Comparison of ENCODE assay signal across 8 mouse cellular contexts in genomic region chr10:126986541-126986961, GRCm38 (mm10). TPM values are rescaled to one million over a fixed set of nuclear protein-coding genes. Genes with fewer than 3 reads are reported as not detected.
DNase-seq lines count a peak whose midpoint lies in the region; ATAC-seq and TF ChIP-seq lines count a peak whose summit lies in the region.

No protein-coding gene starts in this region.

- H3K9me3 ChIP-seq in MEL (replicated peaks; ENCODE audit: insufficient read depth, low read length) = no peaks in the 10 kb centered on the region
- no peaks in the 10 kb centered on the region for H3K9me3 ChIP-seq in hindbrain, embryonic 12.5 days (replicated peaks)

- no peak overlapping the region for H3K27ac ChIP-seq in MEL (ENCODE audit: control insufficient read depth, low read depth, low read length)
- peak overlapping the region; percentile 64 for H3K27ac ChIP-seq in hindbrain, embryonic 12.5 days
- H3K27ac ChIP-seq in thymus, adult 2 months (ENCODE audit: control insufficient read depth, insufficient read depth, low read length) = no peak overlapping the region

- H3K4me2 ChIP-seq in hindbrain, embryonic 12.5 days (replicated peaks) = peak overlapping the region; percentile 9; the same call in 1 of the 2 replicates

- no peak overlapping the region for H3K9ac ChIP-seq in MEL (ENCODE audit: control insufficient read depth, low read depth, low read length, poor library complexity, severe bottlenecking)
- H3K9ac ChIP-seq in hindbrain, embryonic 12.5 days = no peak overlapping the region; the same call in 1 of the 2 replicates

- DNase-seq in MEL (ENCODE audit: low read depth, low spot score) = peak; percentile 50
- peak; percentile 64 to 65 for DNase-seq in frontal cortex, postnatal 14 days (ENCODE audit: low spot score in 2 of 2)
- DNase-seq in layer of hippocampus, postnatal 25 days (ENCODE audit: extremely low spot score in 1 of 2, low spot score in 1 of 2) = peak; percentile 53 to 60
- DNase-seq in lung, postnatal 10 days = peak; percentile 95
- peak; percentile 85 to 88 for DNase-seq in right cerebral cortex, postnatal 10 days (ENCODE audit: low spot score in 2 of 2)
- no peak for DNase-seq in thymus, adult 2 months

- H3K4me3 ChIP-seq in MEL (ENCODE audit: control insufficient read depth in 1 of 2, insufficient read depth in 1 of 2, low read depth in 2 of 2, low read length in 2 of 2) = no peak overlapping the region
- H3K4me3 ChIP-seq in hindbrain, embryonic 12.5 days = no peak overlapping the region; the same call in 1 of the 2 replicates
- no peak overlapping the region for H3K4me3 ChIP-seq in thymus, adult 2 months (ENCODE audit: control insufficient read depth, insufficient read depth, low read length)

- ATAC-seq in cerebellum, adult (ENCODE audit: insufficient number of reproducible peaks, low FRiP score, low TSS enrichment) = peak; percentile 47
- ATAC-seq in hindbrain, embryonic 12.5 days (ENCODE audit: low FRiP score) = no peak

- no peak for TF ChIP-seq EP300 in MEL (IDR thresholded peaks at IDR 0.05; ENCODE audit: low read depth in 1 of 2, low read length in 2 of 2)

- H3K79me2 ChIP-seq in MEL (ENCODE audit: control insufficient read depth, insufficient read depth, low read length, poor library complexity) = peaks cover 20% of the 10 kb centered on the region

- WGBS in hindbrain, embryonic 12.5 days = 60% methylated on average over 4 of the region's 4 CpGs
- 86% methylated on average over 4 of the region's 4 CpGs for WGBS in thymus, adult 2 months

- H3K4me1 ChIP-seq in MEL (ENCODE audit: control insufficient read depth in 1 of 2, insufficient read depth in 2 of 2, low read length in 2 of 2) = peaks cover 4 to 16% of the 10 kb centered on the region in 2 experiments; a peak in 3 of 4 replicates
- H3K4me1 ChIP-seq in hindbrain, embryonic 12.5 days = peaks cover 72% of the 10 kb centered on the region
- peaks cover 59% of the 10 kb centered on the region for H3K4me1 ChIP-seq in thymus, adult 2 months (replicated peaks; ENCODE audit: control insufficient read depth, insufficient read depth, low read length)

- TF ChIP-seq POLR2A in MEL (IDR thresholded peaks at IDR 0.05; ENCODE audit: control insufficient read depth in 1 of 2, insufficient read depth in 1 of 2, low read depth in 1 of 2, low read length in 2 of 2, poor library complexity in 1 of 2) = no peak
- TF ChIP-seq POLR2A in thymus, adult 2 months (IDR thresholded peaks at IDR 0.05; ENCODE audit: control insufficient read depth, extremely low read depth, insufficient read depth, low read length, poor library complexity) = no peak

- no peaks in the 10 kb centered on the region for H3K27me3 ChIP-seq in MEL (ENCODE audit: control insufficient read depth in 1 of 2, insufficient read depth in 2 of 2, low read length in 2 of 2)
- no peaks in the 10 kb centered on the region for H3K27me3 ChIP-seq in hindbrain, embryonic 12.5 days
- no peaks in the 10 kb centered on the region for H3K27me3 ChIP-seq in thymus, adult 2 months (ENCODE audit: control insufficient read depth, insufficient read depth, low read length)

- peaks cover 0 to 8% of the 10 kb centered on the region in 2 experiments; a peak in 3 of 4 replicates for H3K36me3 ChIP-seq in MEL (ENCODE audit: control insufficient read depth in 1 of 2, insufficient read depth in 2 of 2, low read length in 2 of 2)
- peaks cover 4% of the 10 kb centered on the region; the same call in 1 of the 2 replicates for H3K36me3 ChIP-seq in hindbrain, embryonic 12.5 days
- H3K36me3 ChIP-seq in thymus, adult 2 months (ENCODE audit: control insufficient read depth, insufficient read depth, low read length) = no peaks in the 10 kb centered on the region

- no peak for TF ChIP-seq CTCF in MEL (IDR thresholded peaks at IDR 0.05 in 2 of 3, conservative IDR thresholded peaks at IDR 0.05 in 1 of 3; ENCODE audit: control insufficient read depth in 1 of 3, insufficient read depth in 1 of 3, low read depth in 2 of 3, low read length in 3 of 3, poor library complexity in 1 of 3, severe bottlenecking in 1 of 3)
- TF ChIP-seq CTCF in thymus, adult 2 months (IDR thresholded peaks at IDR 0.05; ENCODE audit: borderline replicate concordance, control insufficient read depth, extremely low read depth, insufficient read depth, low read length, poor library complexity) = no peak

- TF ChIP-seq RAD21 in MEL (IDR thresholded peaks at IDR 0.05; ENCODE audit: low read depth, low read length) = no peak

TF ChIP-seq in MEL, 35 proteins besides CTCF, POLR2A, EP300 and RAD21:
- TF ChIP-seq UBTF (IDR thresholded peaks at IDR 0.05; ENCODE audit: borderline replicate concordance, insufficient read depth, low read depth, low read length) (no peak), NELFE (IDR thresholded peaks at IDR 0.05; ENCODE audit: low read depth, low read length) (no peak), MAX (IDR thresholded peaks at IDR 0.05; ENCODE audit: low read length) (no peak), E2F4 (IDR thresholded peaks at IDR 0.05; ENCODE audit: borderline replicate concordance, low read depth, low read length) (no peak)

RNA-seq across cellular contexts. Expression of gene Ctdsp2, which starts 8.0 kb away (rescaled TPM):
- total RNA-seq in MEL (2012; rRNA removed) = 16.7 and 19.3 TPM in 2 replicates
- polyA plus RNA-seq in MEL (2012; ENCODE audit: insufficient read depth in 1 of 2, insufficient read length in 2 of 2, low read depth in 1 of 2, low replicate concordance in 2 of 2, missing spikeins in 1 of 2) = 10 to 100 TPM in 1 of 2 experiments, not detected in 1; 69.3 TPM
- 50.5 and 51.1 TPM in 2 replicates for polyA plus RNA-seq in hindbrain, embryonic 12.5 days (2016; fragmentation: Nextera tagmentation; extraction: Ambion mirVana)
- 100 to 1,000 TPM in 1 of 2 experiments, 10 to 100 TPM in 1; 98.6 to 118 TPM for total RNA-seq in layer of hippocampus, postnatal 25 days (2021)
- 179 and 182 TPM in 2 replicates for polyA plus RNA-seq in thymus, adult 2 months (2012; rRNA removed)

RNA-seq across cellular contexts. Expression of gene Avil, which starts 14.0 kb away (rescaled TPM):
- total RNA-seq in MEL (2012; rRNA removed) = 10.1 and 21.6 TPM in 2 replicates
- 10 to 100 TPM; 16.0 to 49.7 TPM for polyA plus RNA-seq in MEL (2012; ENCODE audit: insufficient read depth in 1 of 2, insufficient read length in 2 of 2, low read depth in 1 of 2, low replicate concordance in 2 of 2, missing spikeins in 1 of 2)
- polyA plus RNA-seq in hindbrain, embryonic 12.5 days (2016; fragmentation: Nextera tagmentation; extraction: Ambion mirVana) = 1.6 and 2.1 TPM in 2 replicates
- under 1 TPM; 0.47 to 0.69 TPM for total RNA-seq in layer of hippocampus, postnatal 25 days (2021)
- polyA plus RNA-seq in thymus, adult 2 months (2012; rRNA removed) = 0.97 and 1.3 TPM in 2 replicates

RNA-seq across cellular contexts. Expression of gene Tsfm, which starts 44.1 kb away (rescaled TPM):
- 88.9 and 90.0 TPM in 2 replicates for total RNA-seq in MEL (2012; rRNA removed)
- 10 to 100 TPM in 1 of 2 experiments, not detected in 1; 84.7 TPM for polyA plus RNA-seq in MEL (2012; ENCODE audit: insufficient read depth in 1 of 2, insufficient read length in 2 of 2, low read depth in 1 of 2, low replicate concordance in 2 of 2, missing spikeins in 1 of 2)
- polyA plus RNA-seq in hindbrain, embryonic 12.5 days (2016; fragmentation: Nextera tagmentation; extraction: Ambion mirVana) = 65.3 and 67.4 TPM in 2 replicates
- 10 to 100 TPM; 27.2 to 27.3 TPM for total RNA-seq in layer of hippocampus, postnatal 25 days (2021)
- polyA plus RNA-seq in thymus, adult 2 months (2012; rRNA removed) = 42.1 and 45.2 TPM in 2 replicates

RNA-seq across cellular contexts. Expression of gene Mettl1, which starts 54.7 kb away (rescaled TPM):
- total RNA-seq in MEL (2012; rRNA removed) = 32.6 and 35.3 TPM in 2 replicates
- polyA plus RNA-seq in MEL (2012; ENCODE audit: insufficient read depth in 1 of 2, insufficient read length in 2 of 2, low read depth in 1 of 2, low replicate concordance in 2 of 2, missing spikeins in 1 of 2) = 10 to 100 TPM in 1 of 2 experiments, not detected in 1; 67.3 TPM
- 31.8 and 34.9 TPM in 2 replicates for polyA plus RNA-seq in hindbrain, embryonic 12.5 days (2016; fragmentation: Nextera tagmentation; extraction: Ambion mirVana)
- total RNA-seq in layer of hippocampus, postnatal 25 days (2021) = 10 to 100 TPM in 1 of 2 experiments, 1 to 10 TPM in 1; 8.5 to 12.1 TPM
- polyA plus RNA-seq in thymus, adult 2 months (2012; rRNA removed) = 13.7 and 15.7 TPM in 2 replicates

RNA-seq across cellular contexts. Expression of gene Eef1akmt3, which starts 54.8 kb away (rescaled TPM):
- 0.27 and 0.42 TPM in 2 replicates for total RNA-seq in MEL (2012; rRNA removed)
- 1 to 10 TPM in 1 of 2 experiments, not detected in 1; 2.3 TPM for polyA plus RNA-seq in MEL (2012; ENCODE audit: insufficient read depth in 1 of 2, insufficient read length in 2 of 2, low read depth in 1 of 2, low replicate concordance in 2 of 2, missing spikeins in 1 of 2)
- polyA plus RNA-seq in hindbrain, embryonic 12.5 days (2016; fragmentation: Nextera tagmentation; extraction: Ambion mirVana) = 0.22 and 0.34 TPM in 2 replicates
- total RNA-seq in layer of hippocampus, postnatal 25 days (2021) = under 1 TPM; 0.15 to 0.47 TPM
- polyA plus RNA-seq in thymus, adult 2 months (2012; rRNA removed) = 0.08 and 0.13 TPM in 2 replicates
